Mouse (Mus musculus) spleen, adult 2 months (tissue): ENCODE data around the gene Lama4.

Experiments
- CTCF ChIP-seq: fragments of 200-500 bp; IDR thresholded peaks from 2 replicates; pipeline ENCODE4 v1.5.1; 2011; ENCODE audit warnings: mild to moderate bottlenecking, inconsistent platforms; ENCODE audit not compliant: insufficient read depth, insufficient read length, insufficient replicate concordance; ENCODE audit errors: extremely low read depth
- POLR2A ChIP-seq: fragments of 200-500 bp; IDR thresholded peaks from 2 replicates; pipeline ENCODE4 v1.6.1; 2011; ENCODE audit warnings: low read depth, low read length, inconsistent platforms

DNA sequence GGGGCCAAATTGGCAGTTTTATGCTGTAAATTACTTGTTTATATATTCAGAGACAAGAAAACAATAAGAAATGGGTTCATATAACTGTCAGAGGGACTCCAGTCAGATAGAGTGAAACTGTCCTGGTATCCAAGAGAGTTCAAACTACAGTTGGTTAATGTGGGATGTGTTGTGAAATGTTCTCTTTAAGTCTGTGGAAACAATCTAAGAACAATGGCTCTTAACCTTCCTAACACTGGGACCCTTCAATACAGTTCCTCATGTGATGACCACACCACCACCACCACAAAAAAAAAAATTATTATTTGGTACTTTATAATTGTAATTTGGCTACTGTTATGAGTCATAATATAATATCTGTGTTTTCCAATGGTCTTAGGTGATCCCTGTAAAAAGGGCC lies 38.2 kb downstream of the Lama4 start:
- no peak for TF ChIP-seq POLR2A
- TF ChIP-seq CTCF, result no peak
